Mouse (Mus musculus): Measurements from ENCODE around the gene Prrx1.

- TF ChIP-seq CTCF (IDR thresholded peaks at IDR 0.05; ENCODE audit: low read depth) (no peak), EP300 (IDR thresholded peaks at IDR 0.05; ENCODE audit: low read depth) (no peak)
Measured at GRCm38 (mm10) chr1:163350988-163351387, 37.5 kb upstream of the Prrx1 start.

Data from heart, postnatal 0 days (tissue).